Mouse (Mus musculus): Measurements from ENCODE around the gene Zbtb17.
A peak's percentile ranks its signal among the peaks of the same experiment; 100 is the strongest.

DNA sequence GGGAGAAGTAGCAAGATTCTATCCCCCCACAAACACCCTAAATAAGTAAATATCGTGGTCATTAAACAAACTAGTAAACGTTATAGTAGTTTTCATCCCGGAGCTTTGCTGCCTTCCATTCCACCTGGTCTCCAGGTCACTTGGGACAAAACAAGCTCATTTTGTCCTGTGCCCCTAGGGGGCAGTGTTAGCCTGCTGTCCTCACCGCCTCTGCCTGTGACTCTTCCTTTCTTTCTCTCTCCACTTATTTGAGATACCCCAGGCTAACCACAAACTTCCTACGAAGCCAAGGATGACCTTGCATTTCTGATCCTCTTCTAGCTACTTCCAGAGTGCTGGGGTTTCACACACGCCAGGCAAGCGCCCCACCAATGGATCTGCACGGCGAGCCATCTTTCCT lies 13.5 kb upstream of the Zbtb17 start:
- TF ChIP-seq CTCF (IDR thresholded peaks at IDR 0.05; ENCODE audit: control insufficient read depth, insufficient read depth, low read length) (peak; percentile 93), POLR2A (IDR thresholded peaks at IDR 0.05; ENCODE audit: borderline replicate concordance, control insufficient read depth, low read depth, low read length) (no peak)
